Mouse (Mus musculus): ENCODE data around the gene Olfr187. TPM values are rescaled to one million over a fixed set of nuclear protein-coding genes. Genes with fewer than 3 reads are reported as not detected.
A peak's percentile ranks its signal among the peaks of the same experiment; 100 is the strongest.
"Not testable (repeated sequence)": the region's sequence is repeated elsewhere in the genome, so short reads cannot be mapped to it uniquely, and the experiment has no call there.

Gene Olfr187
- not detected in 2 replicates for polyA plus RNA-seq (2014; fragmentation: Nextera tagmentation; extraction: Ambion mirVana)

DNA sequence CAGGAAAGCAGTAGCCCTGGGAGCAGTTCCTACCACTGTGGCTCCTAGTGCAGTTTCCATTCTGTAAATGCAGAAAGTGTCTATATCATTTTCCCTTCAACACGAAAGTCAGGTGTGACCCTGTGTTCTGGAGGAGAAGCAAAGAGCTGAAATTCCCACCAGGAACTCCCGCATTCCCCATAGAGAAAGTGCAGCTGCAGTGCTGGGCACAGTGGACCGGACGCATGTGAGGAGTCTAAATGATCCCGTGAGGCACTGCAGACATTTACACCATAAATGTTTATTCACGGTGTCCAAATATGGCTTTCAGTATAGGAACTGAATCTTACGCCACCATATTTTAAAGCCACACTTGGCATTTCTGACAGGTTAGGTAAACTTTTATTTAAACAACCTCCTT, at the start of gene Olfr187:
Gene Olfr187 (minus strand): TSS at position 58 of the 400 bp plus-strand sequence.
- Histone ChIP-seq H3K9ac (ENCODE audit: low read depth, low read length) (no peak within 1 kb of the TSS), H3K4me3 (ENCODE audit: low read depth, low read length) (no peak within 1 kb of the TSS), H3K9me3 (ENCODE audit: control insufficient read depth, low read length) (no peaks in the 10 kb centered on the region), H3K36me3 (ENCODE audit: control insufficient read depth, insufficient read depth, low read length) (no peaks in the 10 kb centered on the region), H3K4me2 (ENCODE audit: low read depth, low read length) (no peak within 1 kb of the TSS), H3K27ac (replicated peaks; ENCODE audit: low read depth, low read length) (no peak within 1 kb of the TSS), H3K4me1 (ENCODE audit: control insufficient read depth, insufficient read depth, low read length) (no peaks in the 10 kb centered on the region), H3K27me3 (replicated peaks; ENCODE audit: control insufficient read depth, insufficient read depth, low read length) (no peaks in the 10 kb centered on the region)
- WGBS: 75% methylated on average over 7 of the region's 7 CpGs
- ATAC-seq (ENCODE audit: low read depth) (no peak), DNase-seq (ENCODE audit: low spot score) (peak; percentile 0)

- 78% methylated on average over 2 of the region's 2 CpGs for WGBS
- not testable (repeated sequence) for ATAC-seq (ENCODE audit: low read depth)
Observed at GRCm38 (mm10) chr16:59081113-59081512, 41.5 kb upstream of the Olfr187 start.

DNA sequence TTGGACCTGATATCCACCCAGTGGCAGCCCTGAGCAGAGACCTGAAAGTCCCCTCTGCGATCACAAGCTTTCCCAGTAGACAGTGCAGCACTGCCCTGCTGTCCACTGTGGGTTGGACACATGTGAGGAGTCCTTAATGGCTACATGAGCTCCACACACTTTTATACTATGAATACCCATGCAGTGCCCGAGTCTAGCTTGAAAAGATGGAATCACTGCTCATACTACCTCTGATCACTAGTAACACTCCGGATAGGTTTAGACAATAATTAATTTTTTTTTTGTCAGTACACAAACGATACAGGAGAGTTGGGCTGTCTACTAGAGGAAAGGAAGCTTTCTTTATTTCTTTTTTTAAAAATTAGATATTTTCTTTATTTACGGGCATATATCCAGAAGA, 38.3 kb upstream of the Olfr187 start, which contains the start of gene Olfr190:
Gene Olfr190 (minus strand): TSS at position 101 of the 400 bp plus-strand sequence.
- ATAC-seq (ENCODE audit: low read depth): no peak
- H3K4me1 ChIP-seq (ENCODE audit: control insufficient read depth, insufficient read depth, low read length): no peaks in the 10 kb centered on the region
- no peak within 1 kb of the TSS for H3K27ac ChIP-seq (replicated peaks; ENCODE audit: low read depth, low read length)
- no peaks in the 10 kb centered on the region for H3K27me3 ChIP-seq (replicated peaks; ENCODE audit: control insufficient read depth, insufficient read depth, low read length)
- H3K36me3 ChIP-seq (ENCODE audit: control insufficient read depth, insufficient read depth, low read length): no peaks in the 10 kb centered on the region
- no peak within 1 kb of the TSS for H3K9ac ChIP-seq (ENCODE audit: low read depth, low read length)
- H3K4me2 ChIP-seq (ENCODE audit: low read depth, low read length): no peak within 1 kb of the TSS
- H3K9me3 ChIP-seq (ENCODE audit: control insufficient read depth, low read length): no peaks in the 10 kb centered on the region
- WGBS: 88% methylated on average over 5 of the region's 5 CpGs
- H3K4me3 ChIP-seq (ENCODE audit: low read depth, low read length): no peak within 1 kb of the TSS
- no peak for DNase-seq (ENCODE audit: low spot score)

More at GRCm38 (mm10) chr16:59081113-59081512, 41.5 kb upstream of the Olfr187 start:
- not testable (repeated sequence) for H3K9ac ChIP-seq (ENCODE audit: low read depth, low read length); H3K27me3 ChIP-seq (replicated peaks; ENCODE audit: control insufficient read depth, insufficient read depth, low read length); H3K36me3 ChIP-seq (ENCODE audit: control insufficient read depth, insufficient read depth, low read length); H3K4me2 ChIP-seq (ENCODE audit: low read depth, low read length); H3K4me3 ChIP-seq (ENCODE audit: low read depth, low read length); DNase-seq (ENCODE audit: low spot score); H3K27ac ChIP-seq (replicated peaks; ENCODE audit: low read depth, low read length); H3K9me3 ChIP-seq (ENCODE audit: control insufficient read depth, low read length); H3K4me1 ChIP-seq (ENCODE audit: control insufficient read depth, insufficient read depth, low read length)

GRCm38 (mm10) chr16:59073520-59073919, 34.0 kb upstream of the Olfr187 start:
- ATAC-seq (ENCODE audit: low read depth): no peak

DNA sequence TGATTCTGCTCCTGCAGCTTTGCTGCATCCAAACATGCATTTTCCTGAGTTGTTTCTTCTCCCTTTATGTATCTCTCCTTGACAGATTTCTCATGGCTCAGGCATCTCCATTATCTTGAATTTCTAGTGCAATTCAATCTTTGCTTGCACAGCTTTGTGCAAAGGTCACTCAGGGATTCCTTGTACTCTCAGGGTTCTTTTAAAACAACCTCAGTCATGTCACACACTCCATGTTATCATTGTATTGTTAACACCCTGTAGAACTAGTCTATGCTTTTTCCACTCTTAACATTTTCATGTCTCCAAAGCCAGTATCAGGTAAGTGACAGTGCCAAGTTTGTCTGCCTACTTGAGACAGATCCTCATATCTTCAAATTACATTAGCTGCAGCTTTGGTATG, 32.2 kb upstream of the Olfr187 start:
- H3K4me1 ChIP-seq (ENCODE audit: control insufficient read depth, insufficient read depth, low read length): no peaks in the 10 kb centered on the region
- DNase-seq (ENCODE audit: low spot score): no peak
- no peaks in the 10 kb centered on the region for H3K27me3 ChIP-seq (replicated peaks; ENCODE audit: control insufficient read depth, insufficient read depth, low read length)
- no peaks in the 10 kb centered on the region for H3K36me3 ChIP-seq (ENCODE audit: control insufficient read depth, insufficient read depth, low read length)
- no peak overlapping the region for H3K4me3 ChIP-seq (ENCODE audit: low read depth, low read length)
- H3K27ac ChIP-seq (replicated peaks; ENCODE audit: low read depth, low read length): no peak overlapping the region
- H3K4me2 ChIP-seq (ENCODE audit: low read depth, low read length): no peak overlapping the region
- H3K9ac ChIP-seq (ENCODE audit: low read depth, low read length): no peak overlapping the region
- ATAC-seq (ENCODE audit: low read depth): no peak
- no peaks in the 10 kb centered on the region for H3K9me3 ChIP-seq (ENCODE audit: control insufficient read depth, low read length)

More at GRCm38 (mm10) chr16:59073520-59073919, 34.0 kb upstream of the Olfr187 start:
- Histone ChIP-seq H3K4me1 (ENCODE audit: control insufficient read depth, insufficient read depth, low read length) (no peaks in the 10 kb centered on the region), H3K36me3 (ENCODE audit: control insufficient read depth, insufficient read depth, low read length) (no peaks in the 10 kb centered on the region), H3K27ac (replicated peaks; ENCODE audit: low read depth, low read length) (no peak overlapping the region), H3K9ac (ENCODE audit: low read depth, low read length) (no peak overlapping the region), H3K4me2 (ENCODE audit: low read depth, low read length) (no peak overlapping the region), H3K4me3 (ENCODE audit: low read depth, low read length) (no peak overlapping the region), H3K27me3 (replicated peaks; ENCODE audit: control insufficient read depth, insufficient read depth, low read length) (no peaks in the 10 kb centered on the region), H3K9me3 (ENCODE audit: control insufficient read depth, low read length) (no peaks in the 10 kb centered on the region)
- DNase-seq (ENCODE audit: low spot score): no peak
- 75% methylated on average over 1 of the region's 1 CpGs for WGBS

DNA sequence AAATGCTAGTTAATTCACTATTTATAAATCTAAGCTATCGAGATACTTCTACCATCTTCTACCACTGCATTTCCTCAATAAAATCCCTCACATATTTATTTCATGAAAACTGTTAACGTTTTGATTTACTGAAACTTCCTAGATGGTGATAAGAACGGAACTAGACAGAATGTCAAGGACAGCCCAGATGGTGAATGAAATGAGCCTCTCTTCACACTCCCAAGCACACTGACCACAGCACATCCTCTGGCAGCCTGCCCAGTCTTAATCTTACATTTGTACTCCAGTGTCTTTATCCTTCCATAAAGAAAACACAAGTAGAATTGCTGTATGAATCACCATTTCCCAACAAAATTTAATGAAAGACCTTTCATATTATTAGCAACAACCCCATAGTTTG, 22.8 kb upstream of the Olfr187 start:
- not testable (repeated sequence) for DNase-seq (ENCODE audit: low spot score); H3K4me2 ChIP-seq (ENCODE audit: low read depth, low read length); H3K9ac ChIP-seq (ENCODE audit: low read depth, low read length); H3K27me3 ChIP-seq (replicated peaks; ENCODE audit: control insufficient read depth, insufficient read depth, low read length); H3K4me1 ChIP-seq (ENCODE audit: control insufficient read depth, insufficient read depth, low read length); H3K27ac ChIP-seq (replicated peaks; ENCODE audit: low read depth, low read length); H3K4me3 ChIP-seq (ENCODE audit: low read depth, low read length); H3K9me3 ChIP-seq (ENCODE audit: control insufficient read depth, low read length); ATAC-seq (ENCODE audit: low read depth); H3K36me3 ChIP-seq (ENCODE audit: control insufficient read depth, insufficient read depth, low read length)
- 74% methylated on average over 3 of the region's 3 CpGs for WGBS

DNA sequence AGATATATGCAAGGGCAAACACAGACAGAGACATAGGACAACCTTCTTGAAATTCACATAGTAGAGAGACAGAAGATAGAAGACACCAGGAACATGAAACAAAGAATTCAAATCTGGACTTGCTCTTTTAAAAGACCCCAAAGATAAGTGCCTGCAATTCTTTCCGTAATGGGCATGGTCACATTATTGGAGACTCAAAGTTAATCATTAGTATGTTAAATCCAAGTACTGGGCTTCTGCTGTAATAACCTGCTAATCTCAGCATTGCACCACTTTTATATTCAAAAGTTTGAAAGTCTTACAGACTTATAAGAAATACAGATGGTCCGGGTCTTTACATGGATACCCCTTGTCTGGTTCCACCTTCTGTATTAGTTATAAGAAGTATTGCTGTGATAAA, 9.7 kb upstream of the Olfr187 start:
- H3K9me3 ChIP-seq (ENCODE audit: control insufficient read depth, low read length); H3K27me3 ChIP-seq (replicated peaks; ENCODE audit: control insufficient read depth, insufficient read depth, low read length); H3K4me2 ChIP-seq (ENCODE audit: low read depth, low read length); DNase-seq (ENCODE audit: low spot score); H3K4me3 ChIP-seq (ENCODE audit: low read depth, low read length); H3K9ac ChIP-seq (ENCODE audit: low read depth, low read length); H3K4me1 ChIP-seq (ENCODE audit: control insufficient read depth, insufficient read depth, low read length); H3K27ac ChIP-seq (replicated peaks; ENCODE audit: low read depth, low read length); ATAC-seq (ENCODE audit: low read depth); H3K36me3 ChIP-seq (ENCODE audit: control insufficient read depth, insufficient read depth, low read length): not testable (repeated sequence)
- 95% methylated on average over 2 of the region's 2 CpGs for WGBS

GRCm38 (mm10) chr16:59048860-59049259, 9.3 kb upstream of the Olfr187 start:
- Histone ChIP-seq H3K27me3 (replicated peaks; ENCODE audit: control insufficient read depth, insufficient read depth, low read length) (no peaks in the 10 kb centered on the region), H3K36me3 (ENCODE audit: control insufficient read depth, insufficient read depth, low read length) (no peaks in the 10 kb centered on the region), H3K4me1 (ENCODE audit: control insufficient read depth, insufficient read depth, low read length) (no peaks in the 10 kb centered on the region), H3K9me3 (ENCODE audit: control insufficient read depth, low read length) (no peaks in the 10 kb centered on the region), H3K9ac (ENCODE audit: low read depth, low read length) (no peak overlapping the region), H3K4me3 (ENCODE audit: low read depth, low read length) (no peak overlapping the region), H3K4me2 (ENCODE audit: low read depth, low read length) (no peak overlapping the region), H3K27ac (replicated peaks; ENCODE audit: low read depth, low read length) (no peak overlapping the region)
- ATAC-seq (ENCODE audit: low read depth) (no peak), DNase-seq (ENCODE audit: low spot score) (no peak)
- WGBS: 86% methylated on average over 1 of the region's 1 CpGs

DNA sequence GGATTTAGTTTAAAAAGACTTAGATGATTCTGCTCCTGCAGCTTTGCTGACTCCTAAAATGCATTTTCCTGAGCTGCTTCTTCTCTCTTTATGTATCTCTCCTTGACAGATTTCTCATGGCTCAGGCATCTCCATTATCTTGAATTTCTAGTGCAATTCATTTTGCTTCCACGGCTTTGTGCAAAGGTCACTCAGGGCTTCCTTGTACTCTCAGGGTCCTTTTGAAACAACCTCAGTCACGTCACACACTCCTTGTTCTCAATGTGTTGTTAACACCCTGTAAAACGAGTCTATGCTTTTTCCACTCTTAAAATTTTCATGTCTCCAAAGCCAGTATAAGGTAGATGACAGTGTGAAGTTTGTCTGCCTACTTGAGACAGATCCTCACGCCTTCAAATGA, 8.0 kb upstream of the Olfr187 start:
- Histone ChIP-seq H3K27me3 (replicated peaks; ENCODE audit: control insufficient read depth, insufficient read depth, low read length) (no peaks in the 10 kb centered on the region), H3K4me1 (ENCODE audit: control insufficient read depth, insufficient read depth, low read length) (no peaks in the 10 kb centered on the region), H3K27ac (replicated peaks; ENCODE audit: low read depth, low read length) (no peak overlapping the region), H3K9me3 (ENCODE audit: control insufficient read depth, low read length) (no peaks in the 10 kb centered on the region), H3K36me3 (ENCODE audit: control insufficient read depth, insufficient read depth, low read length) (no peaks in the 10 kb centered on the region), H3K4me2 (ENCODE audit: low read depth, low read length) (no peak overlapping the region), H3K9ac (ENCODE audit: low read depth, low read length) (no peak overlapping the region), H3K4me3 (ENCODE audit: low read depth, low read length) (no peak overlapping the region)
- ATAC-seq (ENCODE audit: low read depth): no peak
- no peak for DNase-seq (ENCODE audit: low spot score)
- 69% methylated on average over 4 of the region's 4 CpGs for WGBS
